Mouse (Mus musculus) CD4-positive, CD25-positive, alpha-beta regulatory T cell (primary cell): ENCODE results near the gene Socs7. TPM values are rescaled to one million over a fixed set of nuclear protein-coding genes. Genes with fewer than 3 reads are reported as not detected.

Experiments
- polyA plus RNA-seq: library from polyadenylated mRNA; unstranded; fragments of 100-300 nt; shearing (Covaris generic); gene quantifications from one replicate; pipeline ENCODE4 v1.2.1, GENCODE M21; 2017

Gene Socs7
- polyA plus RNA-seq = 1.2 TPM

GRCm38 (mm10) chr11:97361948-97362648 lies at the start of gene Socs7:
Gene Socs7 (plus strand): TSS chr11:97362551.

DNA sequence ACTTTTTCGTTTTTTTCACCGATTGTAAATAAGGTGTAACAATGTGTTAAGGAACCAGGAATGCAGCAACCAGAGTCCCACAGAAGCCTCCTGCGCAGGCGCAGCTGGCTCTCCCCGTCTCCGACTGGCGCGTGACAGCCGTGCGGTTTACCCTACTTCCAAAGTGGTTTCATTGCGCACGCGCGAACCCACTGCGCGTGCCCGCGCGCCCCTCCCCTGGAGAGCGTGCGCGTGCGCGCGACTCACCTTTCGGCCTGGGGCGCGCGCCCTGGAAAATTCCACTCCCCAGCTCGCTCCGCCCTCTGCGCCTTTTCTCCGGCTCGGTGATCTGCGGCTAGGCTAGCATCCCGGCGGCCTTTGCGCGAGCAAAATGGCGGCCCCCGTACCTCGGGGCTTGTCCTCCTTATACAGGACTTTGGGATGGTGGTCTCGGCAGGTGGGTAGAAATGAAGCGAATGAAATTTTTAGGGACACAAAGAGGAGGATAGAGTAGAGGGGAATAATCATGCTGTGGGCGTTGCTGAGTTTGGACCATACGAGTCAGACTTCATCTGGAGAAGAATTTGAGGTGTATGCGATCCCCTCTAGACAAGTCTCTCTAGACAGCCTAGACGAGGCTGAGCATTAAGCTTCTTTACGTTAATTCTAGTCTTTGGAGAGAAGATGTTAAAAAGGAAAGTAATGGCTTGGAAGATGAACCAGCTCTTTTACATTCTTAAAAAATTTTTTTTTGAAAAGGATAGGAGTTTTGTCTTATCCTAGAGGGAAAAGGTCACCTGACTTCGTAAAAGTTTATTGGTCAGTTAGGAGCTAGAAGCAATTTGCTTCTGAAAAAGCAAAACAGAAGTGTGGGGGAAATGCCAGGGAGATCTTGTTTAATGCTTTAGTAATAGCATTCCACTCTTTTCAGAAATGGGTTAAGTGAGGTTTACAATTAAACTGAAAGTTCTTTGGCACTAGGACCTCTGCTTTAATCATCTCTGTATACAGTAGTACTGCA lies 46.5 kb upstream of the Socs7 start, which contains the start of gene Mrpl45:
Gene Mrpl45 (plus strand): TSS at position 213 of the 1,000 bp plus-strand sequence.

DNA sequence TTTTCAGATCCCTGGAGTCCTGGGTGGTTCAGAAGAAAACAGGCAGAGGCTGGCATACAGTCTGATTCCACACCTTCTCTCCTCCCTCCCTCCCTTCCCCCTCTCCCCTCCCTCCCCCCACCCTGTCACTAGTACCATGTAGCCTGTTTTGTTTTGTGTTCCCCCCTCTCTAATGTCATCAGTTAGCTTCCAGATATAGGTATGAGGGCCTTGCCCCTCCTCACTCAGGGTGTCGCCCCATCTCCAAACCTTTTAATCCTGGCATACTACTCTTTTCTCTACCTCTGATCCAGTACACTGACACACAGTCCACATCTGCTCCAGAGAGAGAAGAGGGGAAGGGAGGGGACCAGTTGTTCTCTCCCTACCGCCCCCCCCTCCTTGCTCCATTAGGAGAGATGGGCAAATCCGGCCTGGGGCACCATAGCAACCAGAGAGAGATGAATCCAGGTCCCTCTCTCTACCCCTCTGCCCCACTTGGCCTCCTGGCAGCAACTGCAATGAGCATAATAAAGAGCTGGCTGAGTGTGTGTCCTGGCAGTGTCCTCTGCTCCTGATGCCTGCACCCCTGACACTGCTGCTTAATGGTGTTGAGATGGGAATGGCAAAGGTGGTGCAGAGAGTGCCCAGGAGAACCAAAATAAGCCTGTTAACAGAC lies 10.2 kb upstream of the Socs7 start, which contains the start of gene Gpr179:
Gene Gpr179 (minus strand): TSS at position 51 of the 658 bp plus-strand sequence.

DNA sequence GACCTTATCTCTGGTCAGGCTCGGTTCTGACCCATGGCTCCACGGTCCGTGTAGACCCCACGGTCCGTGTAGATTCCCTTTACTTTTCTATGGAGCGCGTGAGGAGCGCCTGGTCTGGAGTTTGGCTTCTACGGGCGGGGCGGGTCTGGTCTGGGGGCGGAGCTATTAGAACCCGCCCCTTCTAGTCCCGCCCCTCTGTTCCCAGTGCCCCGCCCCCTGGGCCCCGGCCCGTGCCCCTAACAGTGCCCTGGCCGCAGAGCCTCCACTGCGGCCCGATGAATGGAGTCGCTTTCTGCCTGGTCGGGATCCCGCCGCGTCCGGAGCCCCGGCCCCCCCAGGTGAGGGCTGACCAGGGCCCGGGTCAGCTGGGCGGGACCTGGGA lies 53.0 kb downstream of the Socs7 start, which contains the start of gene Arhgap23:
Gene Arhgap23 (plus strand): TSS at position 204 of the 382 bp plus-strand sequence.

Other genes starting within 250 kb of the Socs7 start
- gene Tbx21, start 247.2 kb upstream of the Socs7 start, polyA plus RNA-seq = 9.6 TPM
- gene Tbkbp1, start 211.1 kb upstream of the Socs7 start, polyA plus RNA-seq = 0.16 TPM
- gene Kpnb1, start 174.7 kb upstream of the Socs7 start, polyA plus RNA-seq = 33.1 TPM
- gene Npepps, start 81.9 kb upstream of the Socs7 start, polyA plus RNA-seq = 44.2 TPM
- 26.0 TPM for gene Mrpl45, start 46.8 kb upstream of the Socs7 start, polyA plus RNA-seq
- gene Gpr179, start 10.5 kb upstream of the Socs7 start, polyA plus RNA-seq = 0.20 TPM
- gene Arhgap23, start 53.0 kb downstream of the Socs7 start, polyA plus RNA-seq = 0.14 TPM
- gene 4933428G20Rik, start 137.8 kb downstream of the Socs7 start, polyA plus RNA-seq = not detected
- not detected for gene Srcin1, start 213.6 kb downstream of the Socs7 start, polyA plus RNA-seq